28 mouse cellular contexts compared by ENCODE assay signal in the genomic region with DNA sequence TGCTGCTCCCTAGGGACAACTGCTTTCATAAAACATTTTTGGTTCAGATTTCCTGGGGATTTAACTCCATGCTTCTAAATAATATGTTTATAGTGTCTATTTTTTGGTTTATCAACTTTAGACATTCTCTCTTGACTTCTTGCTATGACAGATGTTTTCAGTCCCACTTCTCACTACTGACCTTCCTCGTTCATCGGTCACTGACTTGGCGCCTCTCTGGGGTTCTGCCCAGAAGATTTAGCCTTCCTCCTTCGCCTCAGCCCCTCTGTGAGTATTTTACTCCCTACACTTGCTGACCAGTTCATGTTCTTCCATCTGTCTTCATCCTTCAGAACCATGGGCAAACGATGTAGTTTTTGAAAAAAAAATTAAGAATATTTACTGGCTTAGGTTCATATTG. TPM values are rescaled to one million over a fixed set of nuclear protein-coding genes. Genes with fewer than 3 reads are reported as not detected.
DNase-seq lines count a peak whose midpoint lies in the region; ATAC-seq and TF ChIP-seq lines count a peak whose summit lies in the region.
"Had no signal": no experiment of that assay in that cellular context is flagged by ENCODE, and none has a peak within 500 bp of the region (broad histone marks: within the 10 kb centered on the region; RNA-seq: fewer than 3 reads in every experiment).

No protein-coding gene starts in this region.

- peaks cover 7% of the 10 kb centered on the region; the same call in 1 of the 2 replicates for H3K4me1 ChIP-seq in kidney, embryonic 14.5 days (ENCODE audit: control insufficient read depth, insufficient read depth, low read length)
- H3K4me1 ChIP-seq in lung, adult 2 months (ENCODE audit: control insufficient read depth, insufficient read depth, low read length): no peaks in the 10 kb centered on the region; the same call in 1 of the 2 replicates
- H3K4me1 ChIP-seq: heart, embryonic 10.5 days; heart, embryonic 15.5 days; hindbrain, embryonic 13.5 days; limb, embryonic 13.5 days had no signal

- no peak for ATAC-seq in kidney, embryonic 14.5 days (ENCODE audit: low FRiP score, low TSS enrichment)
- ATAC-seq: forebrain, embryonic 13.5 days; intestine, embryonic 16.5 days; midbrain, embryonic 16.5 days had no signal

- H3K4me2 ChIP-seq in kidney, embryonic 14.5 days (replicated peaks; ENCODE audit: low read depth, low read length): no peak overlapping the region
- H3K4me2 ChIP-seq: forebrain, embryonic 13.5 days; heart, embryonic 15.5 days; hindbrain, embryonic 13.5 days; limb, embryonic 13.5 days; liver, embryonic 11.5 days; midbrain, embryonic 11.5 days had no signal

- TF ChIP-seq CTCF in lung, adult 2 months (IDR thresholded peaks at IDR 0.05; ENCODE audit: insufficient read depth, low read length): no peak

- 0 out of 2 replicates have a peak overlapping the region, but pooled peaks have one; percentile 6 for H3K27ac ChIP-seq in kidney, embryonic 14.5 days (ENCODE audit: low read depth, low read length)
- H3K27ac ChIP-seq: forebrain, embryonic 13.5 days; heart, embryonic 10.5 days; heart, embryonic 15.5 days; hindbrain, embryonic 13.5 days; layer of hippocampus, adult 2 months; left cerebral cortex, adult 2 months; limb, embryonic 13.5 days had no signal

- DNase-seq in adrenal gland, postnatal 14 days: peak; percentile 14
- no peak for DNase-seq in adrenal gland, postnatal 4 days (ENCODE audit: low spot score in 2 of 2)
- DNase-seq in kidney, adult 11 months: no peak
- DNase-seq in lung, postnatal 14 days: peak; percentile 2
- no peak for DNase-seq in lung, adult 2 months
- no peak for DNase-seq in thymus, postnatal 0 days (ENCODE audit: low spot score)
- DNase-seq: adrenal gland, adult 8-10 months; cerebellum, adult 11 months; cerebellum, adult 9-10 months; cerebellum, postnatal 36 days; gastrocnemius, postnatal 10 days; heart, postnatal 4 days; lung, postnatal 36 days; spleen, adult 18-20 months; thymus, adult 2 months had no signal

- no peaks in the 10 kb centered on the region for H3K9me3 ChIP-seq in kidney, embryonic 14.5 days (ENCODE audit: control insufficient read depth, low read length)
- H3K9me3 ChIP-seq: forebrain, embryonic 13.5 days; G1E; heart, embryonic 10.5 days; heart, embryonic 15.5 days; hindbrain, embryonic 13.5 days; limb, embryonic 13.5 days had no signal

- H3K27me3 ChIP-seq in kidney, embryonic 14.5 days (ENCODE audit: control insufficient read depth, insufficient read depth, low read length): no peaks in the 10 kb centered on the region
- H3K27me3 ChIP-seq: forebrain, embryonic 13.5 days; heart, embryonic 15.5 days; hindbrain, embryonic 13.5 days; limb, embryonic 13.5 days had no signal

- no peak overlapping the region for H3K9ac ChIP-seq in kidney, embryonic 14.5 days (ENCODE audit: low read depth, low read length)
- H3K9ac ChIP-seq: forebrain, embryonic 13.5 days; heart, embryonic 15.5 days; hindbrain, embryonic 13.5 days; limb, embryonic 13.5 days had no signal

- H3K36me3 ChIP-seq in kidney, embryonic 14.5 days (ENCODE audit: control insufficient read depth, insufficient read depth, low read length): no peaks in the 10 kb centered on the region
- H3K36me3 ChIP-seq: heart, embryonic 15.5 days; hindbrain, embryonic 13.5 days had no signal

- TF ChIP-seq POLR2A in lung, adult 2 months (IDR thresholded peaks at IDR 0.05; ENCODE audit: borderline replicate concordance, extremely low read depth, low read depth, low read length): no peak

- 27% methylated on average over 5 of the region's 5 CpGs for WGBS in kidney, embryonic 14.5 days
- WGBS in lung, adult 2 months: 66% methylated on average over 5 of the region's 5 CpGs

- no peak overlapping the region for H3K4me3 ChIP-seq in kidney, embryonic 14.5 days (ENCODE audit: low read length)
- H3K4me3 ChIP-seq in lung, adult 2 months (replicated peaks; ENCODE audit: extremely low read depth, low read depth, low read length): no peak overlapping the region
- H3K4me3 ChIP-seq: forebrain, embryonic 13.5 days; heart, embryonic 10.5 days; heart, embryonic 15.5 days; hindbrain, embryonic 13.5 days; layer of hippocampus, adult 2 months; left cerebral cortex, adult 2 months; limb, embryonic 13.5 days had no signal

RNA-seq across cellular contexts. Expression of a gene that starts 38.3 kb away (rescaled TPM):
- total RNA-seq in adrenal gland, postnatal 14 days (2021): 44.8 and 46.8 TPM in 2 replicates
- total RNA-seq in adrenal gland, postnatal 4 days (2021): 10 to 100 TPM; 47.0 to 48.1 TPM
- polyA plus RNA-seq in kidney, embryonic 14.5 days (2014; fragmentation: Nextera tagmentation; extraction: Ambion mirVana): 68.1 and 82.1 TPM in 2 replicates
- 8.1 and 9.0 TPM in 2 replicates for polyA plus RNA-seq in lung, adult 2 months (2012; rRNA removed)
- 64.1 and 66.6 TPM in 2 replicates for polyA plus RNA-seq in thymus, postnatal 0 days (2015; fragmentation: Nextera tagmentation; extraction: Ambion mirVana)

RNA-seq across cellular contexts. Expression of a gene that starts 44.4 kb away (rescaled TPM):
- 35.6 and 38.9 TPM in 2 replicates for total RNA-seq in adrenal gland, postnatal 14 days (2021)
- 10 to 100 TPM; 48.7 to 55.8 TPM for total RNA-seq in adrenal gland, postnatal 4 days (2021)
- 13.4 and 35.3 TPM in 2 replicates for polyA plus RNA-seq in kidney, embryonic 14.5 days (2014; fragmentation: Nextera tagmentation; extraction: Ambion mirVana)
- 22.9 and 33.4 TPM in 2 replicates for polyA plus RNA-seq in lung, adult 2 months (2012; rRNA removed)
- polyA plus RNA-seq in thymus, postnatal 0 days (2015; fragmentation: Nextera tagmentation; extraction: Ambion mirVana): 11.4 and 12.5 TPM in 2 replicates

Comparison
In these comparisons a context has a peak if more than half of its experiments do, and no peak if none do; other contexts are left out.
1. DNase-seq: peak in adrenal gland, postnatal 14 days (single experiment) and lung, postnatal 14 days (single experiment); none in adrenal gland, postnatal 4 days (0 of 2), kidney, adult 11 months (single experiment), lung, adult 2 months (single experiment) and thymus, postnatal 0 days (single experiment).